Mouse (Mus musculus) olfactory bulb, adult 2 months (tissue): ENCODE data around the gene Tlcd2.

ENCODE experiments used
- CTCF ChIP-seq: fragments of 200-500 bp; IDR thresholded peaks from 2 replicates; pipeline ENCODE4 v1.5.1; 2012; ENCODE audit warnings: low read depth, mild to moderate bottlenecking, low read length, moderate library complexity; ENCODE audit not compliant: insufficient read depth
- POLR2A ChIP-seq: fragments of 200-500 bp; IDR thresholded peaks from 2 replicates; pipeline ENCODE4 v1.6.1; 2012; ENCODE audit warnings: mild to moderate bottlenecking, low read depth, low read length, moderate library complexity; ENCODE audit not compliant: insufficient read depth

GRCm38 (mm10) chr11:75424459-75424858, 37.1 kb upstream of the Tlcd2 start:
- TF ChIP-seq CTCF = no peak
- no peak for TF ChIP-seq POLR2A
